14 mouse cellular contexts compared by ENCODE assay signal in genomic region chr3:27758976-27759375, GRCm38 (mm10). TPM values are rescaled to one million over a fixed set of nuclear protein-coding genes. Genes with fewer than 3 reads are reported as not detected.
A peak's percentile ranks its signal among the peaks of the same experiment; 100 is the strongest.
DNase-seq lines count a peak whose midpoint lies in the region; ATAC-seq and TF ChIP-seq lines count a peak whose summit lies in the region.
"Had no signal": no experiment of that assay in that cellular context is flagged by ENCODE, and none has a peak within 500 bp of the region (broad histone marks: within the 10 kb centered on the region; RNA-seq: fewer than 3 reads in every experiment).

No protein-coding gene starts in this region.

- H3K4me3 ChIP-seq in embryonic fibroblast, embryonic 13.5 days (ENCODE audit: insufficient read depth, low read length), result no peak overlapping the region
- H3K4me3 ChIP-seq: forebrain, embryonic 15.5 days; heart, embryonic 15.5 days had no signal

- no peak for TF ChIP-seq CTCF in embryonic fibroblast, embryonic 13.5 days (IDR thresholded peaks at IDR 0.05; ENCODE audit: borderline replicate concordance, insufficient read depth, low read length)

- no peak for TF ChIP-seq POLR2A in embryonic fibroblast, embryonic 13.5 days (IDR thresholded peaks at IDR 0.05; ENCODE audit: low read depth, low read length)

- no peaks in the 10 kb centered on the region for H3K4me1 ChIP-seq in embryonic fibroblast, embryonic 13.5 days (ENCODE audit: control insufficient read depth, insufficient read depth, low read length)
- H3K4me1 ChIP-seq: forebrain, embryonic 15.5 days had no signal

- H3K27ac ChIP-seq in embryonic fibroblast, embryonic 13.5 days (ENCODE audit: insufficient read depth, low read length), result peak overlapping the region; percentile 46; the same call in 1 of the 2 replicates
- H3K27ac ChIP-seq: forebrain, embryonic 15.5 days; heart, embryonic 15.5 days had no signal

- intact Hi-C loops in heart, postnatal 14 days (cut with DNase I), result no loop called here

- no peak for ATAC-seq in cerebellum, adult (ENCODE audit: insufficient number of reproducible peaks, low FRiP score, low TSS enrichment)
- ATAC-seq: activated CD4-positive, CD25-positive, alpha-beta regulatory T cell, adult 4 months; forebrain, embryonic 15.5 days; intestine, postnatal 0 days had no signal

- peak; percentile 13 for DNase-seq in kidney, adult 9 months
- no peak for DNase-seq in kidney, postnatal 14 days
- DNase-seq in adipocyte (ENCODE audit: low spot score), result peak; percentile 22
- peak; percentile 55 to 60 for DNase-seq in heart, postnatal 14 days
- DNase-seq in T-cell, adult 2 months (ENCODE audit: low spot score), result no peak
- DNase-seq: cerebellum, adult 11 months; left cerebral cortex, postnatal 4 days; thymus, postnatal 4 days had no signal

RNA-seq across cellular contexts. Expression of gene Fndc3b, which starts 47.9 kb away (rescaled TPM):
- 130 and 144 TPM in 2 replicates for polyA plus RNA-seq in embryonic fibroblast, embryonic 13.5 days (2011; ENCODE audit: insufficient read length, low read depth, missing spikeins)
- 10 to 100 TPM; 73.2 to 79.0 TPM for total RNA-seq in heart, postnatal 14 days (2021)

Comparison
In these comparisons a context has a peak if more than half of its experiments do, and no peak if none do; other contexts are left out.
1. DNase-seq: peak in kidney, adult 9 months (single experiment), adipocyte (single experiment) and heart, postnatal 14 days (2 of 2); none in kidney, postnatal 14 days (single experiment) and T-cell, adult 2 months (single experiment).